Mouse (Mus musculus) gonadal fat pad, adult 2 months (tissue): Measurements from ENCODE around the gene Itga10. TPM values are rescaled to one million over a fixed set of nuclear protein-coding genes. Genes with fewer than 3 reads are reported as not detected.
A peak's percentile ranks its signal among the peaks of the same experiment; 100 is the strongest.
"Not testable (repeated sequence)": the region's sequence is repeated elsewhere in the genome, so short reads cannot be mapped to it uniquely, and the experiment has no call there.

ENCODE experiments used
- DNase-seq: peaks from one replicate; pipeline ENCODE4 v3.0.0-alpha.2; 2012; ENCODE audit warnings: low read depth
- polyA plus RNA-seq: library from polyadenylated mRNA; depleted of rRNA; stranded (reverse); fragments of >200 nt; gene quantifications from 2 replicates; pipeline ENCODE4 v1.2.3, GENCODE M21; 2012; rRNA removed

Itga10 gene
- polyA plus RNA-seq: 2.1 and 2.5 TPM in 2 replicates

DNA sequence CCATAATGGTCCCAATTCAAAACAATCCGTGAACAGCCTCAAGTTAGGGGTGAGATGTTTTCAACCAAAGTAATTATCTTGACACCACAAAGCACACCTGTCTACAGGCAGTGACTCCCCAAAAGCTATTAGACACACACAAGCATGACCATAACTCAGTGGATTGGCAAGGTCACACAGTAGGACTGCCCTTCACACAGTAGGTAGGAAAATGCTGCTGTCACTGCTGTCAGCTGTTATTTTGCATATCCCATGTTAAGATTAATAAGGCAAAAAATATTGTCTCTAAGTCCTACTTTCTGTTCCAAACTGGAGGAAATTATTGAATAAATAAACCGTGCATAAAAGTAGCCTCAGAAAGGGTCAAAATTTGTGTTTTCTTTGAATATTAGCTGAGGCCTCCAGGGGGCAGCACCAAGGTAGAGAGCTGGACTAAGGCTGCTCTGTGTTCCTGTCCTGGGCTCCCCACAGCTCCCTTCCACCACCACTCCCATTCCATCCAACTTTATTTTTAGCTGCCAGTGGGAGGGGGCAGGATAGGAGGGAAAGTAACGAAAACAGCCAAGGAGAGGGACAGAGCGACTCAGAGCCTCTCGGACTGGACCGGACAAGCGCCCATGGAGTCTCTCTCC is at the start of gene Itga10:
Gene Itga10 (plus strand): TSS at position 567 of the 632 bp plus-strand sequence.
- no peak for DNase-seq

DNA sequence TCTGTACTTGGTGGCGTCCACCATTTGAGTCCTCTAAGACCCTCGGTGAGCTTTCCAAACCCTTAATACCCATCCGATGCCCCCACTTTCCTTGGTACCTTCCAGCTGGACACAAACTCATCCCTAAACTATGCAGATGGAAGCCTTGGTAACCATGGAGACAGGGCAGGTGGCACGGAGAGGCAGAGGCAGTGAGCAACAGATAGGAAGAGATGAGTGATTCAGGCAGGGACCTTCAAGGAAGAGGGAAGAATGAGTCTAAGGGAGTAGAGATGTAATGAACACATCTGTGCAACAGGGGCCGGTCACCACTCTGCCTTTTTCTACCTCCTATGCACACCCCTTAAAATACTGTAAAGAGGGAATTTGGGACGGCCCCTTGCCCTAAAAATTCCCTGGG is 49.7 kb upstream of the Itga10 start:
- no peak for DNase-seq

DNA sequence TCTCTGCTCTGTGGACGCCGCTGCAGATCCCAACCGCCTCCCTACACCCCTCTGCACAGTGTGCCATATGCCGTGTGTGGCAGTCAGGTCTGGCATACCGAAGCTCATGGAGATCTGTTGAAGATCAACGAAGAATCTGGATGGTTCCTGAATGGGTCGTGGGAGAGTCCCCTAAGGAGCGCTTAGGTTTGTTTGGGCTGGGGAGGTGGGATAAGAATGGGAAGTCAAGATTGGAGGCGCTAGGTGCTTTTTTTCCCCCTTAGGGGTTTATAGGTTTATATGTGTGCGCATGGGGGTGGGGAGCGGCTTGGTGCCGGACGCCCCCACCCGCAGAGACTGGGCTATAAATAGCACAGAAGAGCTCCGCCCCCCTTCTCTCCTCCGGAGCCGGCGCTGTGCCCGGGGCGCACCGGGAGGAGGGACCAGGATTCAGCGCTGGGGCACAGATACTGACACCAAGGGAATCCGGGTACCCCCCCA is 49.1 kb upstream of the Itga10 start, which contains the start of gene Ankrd34a:
Gene Ankrd34a (plus strand): TSS at position 409 of the 480 bp plus-strand sequence.
- no peak for DNase-seq

DNA sequence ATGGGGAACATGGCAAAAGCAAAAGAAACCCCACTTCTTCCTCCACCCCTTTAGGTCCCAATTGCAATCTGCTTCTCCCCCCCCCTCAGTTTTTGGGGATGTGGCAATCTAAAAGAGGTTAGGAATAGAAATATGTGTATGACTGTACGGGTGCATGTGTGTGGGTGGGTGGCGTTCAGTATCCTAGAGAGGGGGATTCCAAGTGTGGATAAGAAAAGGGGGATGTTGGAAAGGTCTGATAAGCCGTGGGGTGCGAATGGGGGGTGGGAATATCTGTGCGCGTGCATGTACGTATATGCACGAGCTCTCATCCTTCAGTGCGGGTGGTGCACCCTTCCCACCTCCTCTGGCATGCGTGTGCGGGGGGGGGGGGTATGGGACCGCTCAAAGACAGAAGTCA is 48.5 kb upstream of the Itga10 start:
- no peak for DNase-seq

DNA sequence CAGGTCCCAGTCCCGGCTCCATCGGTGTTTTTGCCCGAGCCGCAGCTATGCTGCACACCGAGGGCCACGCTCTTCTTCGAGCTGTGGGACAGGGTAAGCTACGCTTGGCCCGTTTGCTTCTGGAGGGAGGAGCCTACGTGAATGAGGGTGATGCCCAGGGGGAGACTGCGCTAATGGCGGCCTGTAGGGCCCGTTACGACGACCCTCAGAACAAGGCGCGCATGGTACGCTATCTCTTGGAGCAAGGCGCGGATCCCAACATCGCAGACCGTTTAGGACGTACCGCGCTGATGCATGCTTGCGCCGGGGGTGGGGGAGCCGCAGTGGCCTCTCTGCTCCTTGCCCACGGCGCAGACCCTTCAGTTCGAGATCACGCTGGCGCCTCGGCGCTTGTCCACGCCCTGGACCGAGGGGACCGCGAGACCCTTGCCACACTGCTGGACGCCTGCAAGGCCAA is 47.9 kb upstream of the Itga10 start:
- DNase-seq: no peak

DNA sequence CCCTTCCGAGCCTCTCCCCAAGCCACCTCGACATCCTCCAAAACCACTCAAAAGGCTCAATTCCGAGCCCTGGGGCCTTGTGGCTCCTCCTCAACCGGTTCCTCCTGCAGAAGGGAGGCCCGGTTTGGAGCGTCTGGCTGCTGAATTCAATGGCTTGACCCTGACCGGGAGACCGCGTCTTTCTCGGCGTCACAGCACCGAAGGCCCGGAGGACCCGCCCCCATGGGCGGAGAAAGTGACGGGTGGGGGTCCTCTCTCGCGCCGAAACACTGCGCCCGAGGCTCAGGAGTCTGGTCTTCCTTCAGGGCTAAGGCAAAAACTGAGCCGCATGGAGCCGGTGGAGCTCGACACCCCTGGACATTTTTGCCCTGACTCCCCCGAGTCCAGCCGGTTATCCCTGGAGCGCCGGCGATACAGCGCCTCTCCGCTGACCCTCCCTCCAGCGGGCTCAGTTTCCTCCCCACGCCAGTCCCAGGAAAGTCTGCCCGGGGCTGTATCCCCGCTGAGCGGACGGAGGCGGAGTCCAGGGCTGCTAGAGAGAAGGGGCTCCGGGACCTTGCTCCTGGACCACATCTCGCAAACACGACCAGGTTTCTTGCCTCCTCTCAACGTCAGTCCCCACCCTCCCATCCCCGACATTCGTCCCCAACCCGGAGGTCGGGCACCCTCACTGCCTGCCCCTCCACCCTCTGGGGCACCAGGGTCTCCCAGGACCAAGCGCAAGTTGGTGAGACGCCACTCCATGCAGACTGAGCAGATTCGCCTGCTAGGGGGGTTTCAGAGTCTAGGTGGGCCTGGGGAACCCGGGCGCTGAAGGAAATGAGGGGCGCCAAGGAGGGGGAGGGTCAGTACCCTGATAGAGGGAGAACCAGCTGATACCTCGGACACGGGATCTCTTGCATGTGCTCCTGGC is 47.0 kb upstream of the Itga10 start:
- no peak for DNase-seq

DNA sequence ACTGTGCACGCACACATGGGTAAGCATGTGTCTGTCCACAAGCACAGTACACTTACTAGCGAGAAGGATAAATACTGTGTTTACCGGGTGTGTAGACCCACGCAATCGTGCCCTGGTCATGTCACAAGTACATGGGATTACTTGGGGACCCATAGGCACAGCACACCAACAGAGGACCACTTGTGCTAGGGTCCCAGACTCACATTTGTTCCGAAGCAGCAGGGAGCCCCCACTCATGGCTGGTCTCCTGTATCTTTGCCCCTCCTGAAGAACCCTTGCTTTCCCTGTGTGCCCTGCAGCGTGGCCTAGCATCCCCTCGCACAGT is 46.4 kb upstream of the Itga10 start:
- no peak for DNase-seq

DNA sequence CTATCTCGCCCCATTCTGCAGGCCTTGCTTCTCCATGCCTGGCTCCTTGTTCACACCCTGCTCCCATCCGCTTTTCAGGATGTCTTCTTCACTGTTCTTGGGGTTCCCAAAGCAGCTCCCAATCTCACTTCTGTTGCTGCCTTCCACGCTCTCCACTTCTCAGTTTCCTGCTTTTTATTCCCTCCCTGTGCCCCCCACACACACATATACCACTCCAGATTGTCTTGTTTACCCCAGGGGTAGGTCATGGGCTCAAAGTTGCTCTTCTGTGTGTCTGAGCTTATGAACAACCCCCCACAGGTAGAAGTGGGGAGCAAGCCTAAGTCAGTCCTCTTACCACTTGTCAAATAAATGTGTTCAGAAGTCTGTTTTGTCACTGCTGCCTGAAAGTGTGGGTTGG is 46.0 kb upstream of the Itga10 start:
- no peak for DNase-seq

DNA sequence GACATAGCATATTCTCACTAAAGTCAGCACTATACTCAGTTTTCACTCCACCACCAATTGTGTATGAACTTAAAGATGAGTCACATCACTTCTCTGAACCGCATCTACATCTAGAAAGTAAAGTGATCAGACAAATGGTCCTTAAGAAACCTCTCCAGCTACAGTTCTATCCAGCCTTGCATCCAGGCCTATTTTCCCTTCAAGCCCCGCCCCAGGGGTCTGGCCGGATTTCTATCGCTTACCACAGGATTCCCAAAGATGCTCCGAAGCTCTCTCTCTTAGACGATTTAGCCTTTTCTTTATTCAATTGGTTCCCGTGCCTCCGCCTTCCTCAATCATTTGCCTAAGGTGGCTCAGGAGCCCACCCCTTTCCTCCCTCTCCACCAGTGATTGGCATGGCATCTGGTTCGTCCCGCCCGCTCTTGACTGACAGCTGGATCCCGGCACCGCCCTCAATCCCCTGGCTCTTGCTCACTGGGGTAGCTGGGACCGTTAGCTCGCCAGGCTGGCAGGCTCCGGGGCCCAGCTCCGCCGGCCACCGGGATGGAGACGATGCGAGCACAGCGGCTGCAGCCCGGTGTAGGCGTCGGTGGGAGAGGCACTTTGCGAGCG is 44.6 kb upstream of the Itga10 start, which contains the start of gene Lix1l:
Gene Lix1l (plus strand): TSS at position 511 of the 612 bp plus-strand sequence.
- no peak for DNase-seq

DNA sequence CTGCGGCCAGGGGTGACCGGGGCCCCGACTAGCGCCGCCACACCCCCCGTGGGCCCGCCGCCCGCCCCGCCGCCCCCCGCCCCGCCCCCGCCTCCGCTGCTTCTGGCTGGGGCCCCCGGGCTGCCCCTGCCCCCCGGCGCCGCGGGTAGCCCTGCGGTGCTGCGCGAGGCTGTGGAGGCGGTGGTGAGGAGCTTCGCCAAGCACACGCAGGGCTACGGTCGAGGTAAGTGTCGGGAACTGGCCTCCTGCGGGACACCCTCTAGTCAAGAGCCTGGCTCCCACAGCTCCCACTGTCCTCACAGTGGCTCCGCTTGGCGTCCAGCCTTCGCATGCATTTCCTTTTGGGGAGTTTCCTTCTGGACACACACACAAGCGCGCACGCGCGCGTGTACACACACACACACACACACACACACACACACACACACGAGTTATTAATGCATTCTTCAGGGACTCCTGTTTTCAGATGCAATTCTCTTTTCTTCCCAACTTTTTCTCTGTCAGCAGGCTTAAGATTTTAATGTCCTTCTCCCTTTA is 44.1 kb upstream of the Itga10 start:
- DNase-seq: no peak

DNA sequence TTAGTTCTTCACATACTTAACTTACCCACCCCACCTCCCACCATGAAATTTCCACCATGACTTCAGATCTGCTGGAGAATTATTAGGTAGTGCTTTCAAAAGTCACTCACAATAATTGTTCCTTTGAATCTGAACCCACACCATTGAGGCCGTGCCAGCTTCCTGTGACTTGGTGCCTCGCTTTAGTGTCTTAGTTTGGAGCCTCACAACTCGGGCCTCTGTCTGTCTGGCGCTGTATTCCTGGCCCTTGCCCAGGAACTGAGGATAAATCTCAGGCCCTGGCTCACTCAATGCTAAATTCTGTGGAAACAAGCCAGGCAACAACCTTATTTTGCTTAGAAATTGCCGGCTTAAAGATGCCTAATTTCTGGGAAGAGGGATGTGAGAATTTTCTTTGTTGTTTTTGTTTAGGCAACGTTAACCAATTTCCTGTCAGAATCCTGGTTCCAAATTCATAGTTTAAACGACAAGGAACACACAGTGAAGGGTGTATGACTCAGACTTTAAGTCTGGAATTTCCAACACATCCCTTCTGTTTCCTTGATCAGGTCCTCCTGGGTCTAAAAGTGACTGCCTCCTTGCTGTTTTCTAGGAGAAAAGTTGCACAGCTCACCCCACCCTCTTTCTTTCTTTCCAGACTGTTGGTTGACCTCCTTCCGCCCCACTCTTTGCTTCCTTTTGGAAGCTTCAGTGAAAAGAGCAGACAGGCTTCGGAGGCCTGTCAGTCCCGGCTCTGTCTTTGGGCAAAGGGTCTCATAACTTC is 43.3 kb upstream of the Itga10 start:
- no peak for DNase-seq

DNA sequence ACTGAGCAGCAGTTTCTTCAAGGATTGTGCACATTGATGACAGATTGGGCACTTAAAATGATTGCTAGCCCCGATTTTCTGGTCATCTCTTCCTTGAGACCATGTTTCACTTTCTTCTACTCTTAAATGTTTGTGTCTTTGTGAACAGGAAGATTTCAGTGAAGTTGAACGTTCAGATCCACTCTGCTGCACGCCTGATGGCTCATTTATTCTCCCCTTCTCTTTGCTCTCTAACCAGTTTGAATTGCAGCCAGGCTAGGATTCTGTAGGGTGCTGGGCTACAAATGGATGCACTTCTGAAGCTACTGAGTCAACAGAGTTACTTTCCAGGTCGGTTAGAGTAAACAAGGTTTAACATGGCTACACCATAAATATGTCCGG is 42.7 kb upstream of the Itga10 start:
- no peak for DNase-seq

DNA sequence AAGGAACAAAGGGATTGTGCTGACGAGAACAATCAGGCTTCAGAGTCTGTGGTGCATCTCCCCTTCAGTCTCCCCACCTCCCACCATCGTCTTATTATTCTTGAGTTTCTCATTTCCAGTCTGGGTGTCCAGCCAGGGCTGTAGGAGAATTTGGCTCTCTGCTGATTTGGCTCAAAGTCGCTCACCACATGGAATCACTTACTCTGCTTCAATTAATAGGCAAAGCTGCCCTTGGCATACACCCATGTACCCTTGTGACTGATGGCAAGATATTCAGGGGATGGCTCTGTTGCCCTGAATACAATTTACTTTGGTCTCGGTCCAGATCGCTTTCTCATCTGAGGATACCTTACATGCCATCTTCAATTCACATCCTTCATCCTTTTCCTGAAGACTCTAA is 42.1 kb upstream of the Itga10 start:
- DNase-seq: no peak

DNA sequence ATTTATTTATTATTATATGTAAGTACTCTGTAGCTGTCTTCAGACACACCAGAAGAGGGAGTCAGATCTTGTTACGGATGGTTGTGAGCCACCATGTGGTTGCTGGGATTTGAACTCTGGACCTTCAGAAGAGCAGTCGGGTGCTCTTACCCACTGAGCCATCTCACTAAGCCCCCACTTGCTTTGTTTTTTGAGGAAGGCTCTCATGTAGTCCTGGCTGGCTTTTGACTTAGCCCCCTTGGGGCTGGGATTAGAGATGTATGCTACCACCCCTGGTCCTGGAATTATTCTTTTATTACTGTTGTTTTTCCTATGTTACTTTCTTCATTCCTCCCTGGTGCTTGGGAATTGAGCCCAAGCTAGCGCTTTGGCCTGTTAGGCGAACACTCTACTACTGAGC is 39.4 kb upstream of the Itga10 start:
- DNase-seq: not testable (repeated sequence)

DNA sequence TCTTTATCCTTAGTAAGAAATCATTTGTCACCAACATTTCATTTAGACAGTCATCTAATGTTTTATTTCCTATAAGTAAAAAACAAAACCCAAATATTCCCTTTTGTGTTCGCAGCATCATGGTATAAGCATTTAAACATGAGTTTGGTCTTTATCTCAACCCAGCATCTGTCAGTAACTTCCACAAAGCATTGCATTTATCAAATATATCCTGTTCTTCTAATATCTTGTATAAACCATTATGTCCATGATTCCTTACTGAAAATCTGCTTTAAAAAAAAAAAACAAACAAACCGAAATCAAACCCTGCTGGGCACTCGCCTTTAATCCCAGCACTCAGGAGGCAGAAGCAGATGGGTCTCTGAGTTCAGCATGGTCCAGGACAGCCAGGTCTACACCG is 38.8 kb upstream of the Itga10 start:
- no peak for DNase-seq

DNA sequence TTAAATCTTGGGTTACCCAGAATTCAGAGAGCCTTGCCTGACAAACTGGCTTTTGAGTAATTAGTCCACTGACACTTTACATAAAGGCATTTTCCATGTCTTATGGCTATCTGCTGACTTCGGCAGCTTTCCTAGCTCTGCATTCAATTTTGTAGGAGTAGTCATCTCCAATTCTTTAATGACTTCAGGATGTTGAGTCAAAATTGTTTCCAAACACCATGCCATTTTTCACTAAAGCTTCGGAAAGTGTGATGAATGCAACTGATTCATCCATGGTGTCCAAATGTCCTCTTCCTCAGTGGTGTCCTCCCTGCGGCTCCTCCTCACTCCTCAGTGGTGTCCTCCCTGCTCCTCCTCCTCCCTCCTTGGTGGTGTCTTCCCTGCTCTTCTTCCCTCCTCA is 27.4 kb upstream of the Itga10 start:
- no peak for DNase-seq

DNA sequence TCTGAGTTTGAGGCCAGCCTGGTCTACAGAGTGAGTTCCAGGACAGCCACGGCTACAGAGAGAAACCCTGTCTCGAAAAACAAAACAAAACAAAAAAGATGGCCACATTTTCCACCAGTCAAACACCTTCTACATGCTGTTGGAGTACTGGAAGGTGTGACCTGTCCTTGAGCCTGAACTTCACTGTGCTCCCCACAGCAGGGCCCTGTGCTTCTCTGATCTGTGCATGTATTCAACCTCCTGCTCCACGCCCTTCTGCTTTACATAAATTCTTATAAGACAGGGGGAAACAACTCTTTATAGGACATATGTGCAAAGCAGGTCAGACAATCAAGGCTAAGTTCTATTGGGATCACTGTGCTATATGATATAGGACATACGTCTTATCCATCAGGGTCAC is 22.2 kb upstream of the Itga10 start:
- no peak for DNase-seq

DNA sequence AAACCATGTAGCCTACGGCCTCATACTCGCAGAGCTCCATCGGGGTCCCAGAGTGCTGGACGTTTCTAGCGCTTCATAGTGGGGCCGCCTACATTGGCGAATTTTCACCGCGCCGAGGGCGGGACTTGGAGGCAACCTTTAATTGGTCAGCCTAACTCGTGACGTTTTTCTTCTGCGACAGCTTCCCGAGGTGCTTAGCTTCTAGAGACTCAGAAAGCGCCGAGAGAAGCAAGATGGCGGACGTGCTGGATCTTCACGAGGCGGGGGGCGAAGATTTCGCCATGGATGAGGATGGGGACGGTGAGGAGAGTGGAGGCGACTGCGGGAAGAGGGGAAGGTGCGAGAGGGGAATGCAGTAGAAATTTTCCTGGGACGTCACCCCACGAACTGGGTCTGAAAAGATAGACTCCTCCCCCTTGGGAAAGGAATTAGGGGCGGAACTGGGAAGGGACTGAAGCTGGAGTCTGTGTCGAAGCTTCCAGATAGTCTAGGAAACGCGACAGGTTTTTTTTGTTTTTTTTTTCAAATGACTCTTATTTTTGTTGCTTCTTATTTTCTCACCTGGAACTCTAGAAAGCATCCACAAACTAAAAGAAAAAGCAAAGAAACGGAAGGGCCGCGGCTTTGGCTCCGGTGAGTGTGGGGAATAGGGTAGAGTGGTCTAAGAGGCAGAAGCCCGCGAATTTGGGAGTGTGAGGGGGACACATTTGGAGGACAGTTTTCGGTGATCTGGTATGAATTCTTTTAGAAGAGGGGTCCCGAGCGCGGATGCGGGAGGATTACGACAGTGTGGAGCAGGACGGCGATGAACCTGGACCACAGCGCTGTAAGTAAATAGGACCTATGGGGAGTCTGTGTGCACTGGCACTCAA is 15.4 kb upstream of the Itga10 start, which contains the start of gene Rbm8a:
Gene Rbm8a (plus strand): TSS at position 205 of the 872 bp plus-strand sequence.
- peak; percentile 84 for DNase-seq

DNA sequence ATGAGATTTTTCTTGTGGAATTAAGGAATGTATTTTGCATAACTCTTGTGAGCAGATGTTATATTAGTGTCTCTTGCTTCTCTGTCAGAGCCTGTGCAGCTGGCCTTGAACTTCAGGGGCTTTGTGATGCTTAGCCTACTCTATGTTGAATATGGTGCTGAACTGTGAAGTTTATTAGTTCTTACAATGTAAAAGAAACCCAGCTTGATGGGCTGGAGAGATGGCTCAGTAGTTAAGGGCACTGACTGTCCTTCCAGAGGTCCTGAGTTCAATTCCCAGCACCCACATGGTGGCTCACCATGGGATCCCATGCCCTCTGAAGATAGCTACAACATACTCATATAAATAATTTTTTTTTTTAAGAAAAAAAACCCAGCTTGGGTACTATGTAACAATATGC is 13.3 kb upstream of the Itga10 start:
- DNase-seq: no peak

DNA sequence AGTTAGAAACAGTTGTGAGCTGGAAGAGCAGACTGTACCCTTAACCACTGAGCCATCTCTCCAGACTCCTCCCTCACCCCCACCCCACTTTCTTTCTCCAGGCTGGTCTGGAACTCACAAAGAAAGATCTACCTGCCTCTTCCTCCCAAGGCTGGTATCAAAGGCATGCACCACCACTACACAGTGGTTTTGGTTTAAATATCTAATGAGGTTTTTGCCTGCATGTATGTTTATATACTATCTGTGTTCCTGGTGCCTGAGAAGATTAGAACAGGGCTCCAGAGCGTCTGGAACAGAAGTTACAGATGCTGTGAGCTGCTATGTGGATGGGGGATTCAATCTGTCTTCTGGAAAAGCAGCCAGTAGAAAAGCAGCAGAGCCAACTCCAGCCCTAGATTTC is 11.4 kb upstream of the Itga10 start:
- DNase-seq: no peak
